Comparison of ENCODE assay signal across 10 mouse cellular contexts in genomic region chr13:95444824-95445223, GRCm38 (mm10). TPM values are rescaled to one million over a fixed set of nuclear protein-coding genes. Genes with fewer than 3 reads are reported as not detected.
DNase-seq lines count a peak whose midpoint lies in the region; ATAC-seq and TF ChIP-seq lines count a peak whose summit lies in the region.
"Had no signal": no experiment of that assay in that cellular context is flagged by ENCODE, and none has a peak within 500 bp of the region (broad histone marks: within the 10 kb centered on the region; RNA-seq: fewer than 3 reads in every experiment).

Crhbp (minus strand) TSS chr13:95444924.

- no peak for DNase-seq in heart, embryonic 10.5 days (ENCODE audit: low spot score)
- DNase-seq in heart, postnatal 25 days (ENCODE audit: low spot score), result no peak
- no peak for DNase-seq in CH12.LX (ENCODE audit: extremely low read depth)
- DNase-seq in hindbrain, embryonic 11.5 days (ENCODE audit: low spot score), result no peak
- DNase-seq in liver, embryonic 13.5 days, result no peak
- no peak for DNase-seq in urinary bladder, postnatal 14 days (ENCODE audit: low spot score)
- DNase-seq in cerebellum, adult 9-10 months, result no peak
- DNase-seq in spleen, postnatal 36 days (ENCODE audit: low spot score in 2 of 2), result no peak
- DNase-seq: thymus, postnatal 36 days had no signal

- H3K4me1 ChIP-seq in heart, embryonic 10.5 days, result peaks cover 16% of the 10 kb centered on the region
- H3K4me1 ChIP-seq in CH12.LX (ENCODE audit: control insufficient read depth in 1 of 2, insufficient read depth in 2 of 2), result peaks cover 3 to 23% of the 10 kb centered on the region in 2 experiments; a peak in 2 of 4 replicates
- peaks cover 3% of the 10 kb centered on the region for H3K4me1 ChIP-seq in hindbrain, embryonic 11.5 days (replicated peaks; ENCODE audit: control insufficient read depth, insufficient read depth, low read length)
- no peaks in the 10 kb centered on the region for H3K4me1 ChIP-seq in liver, embryonic 13.5 days (replicated peaks)

- no peak for TF ChIP-seq EP300 in CH12.LX (IDR thresholded peaks at IDR 0.05; ENCODE audit: low read length)

- no peak for TF ChIP-seq CTCF in CH12.LX (conservative IDR thresholded peaks at IDR 0.05 in 1 of 2, IDR thresholded peaks at IDR 0.05 in 1 of 2; ENCODE audit: low read depth in 2 of 2, low read length in 2 of 2)

- no peaks in the 10 kb centered on the region for H3K36me3 ChIP-seq in heart, embryonic 10.5 days
- H3K36me3 ChIP-seq in CH12.LX (replicated peaks in 1 of 2; ENCODE audit: control insufficient read depth in 1 of 2, insufficient read depth in 1 of 2, low read length in 1 of 2), result no peaks in the 10 kb centered on the region
- H3K36me3 ChIP-seq in hindbrain, embryonic 11.5 days (ENCODE audit: control insufficient read depth, insufficient read depth, low read length), result no peaks in the 10 kb centered on the region
- no peaks in the 10 kb centered on the region for H3K36me3 ChIP-seq in liver, embryonic 13.5 days

- no peak for ATAC-seq in hindbrain, embryonic 11.5 days (ENCODE audit: low FRiP score)
- ATAC-seq in liver, embryonic 13.5 days (ENCODE audit: low read depth), result no peak

- no peaks in the 10 kb centered on the region for H3K79me2 ChIP-seq in CH12.LX (replicated peaks; ENCODE audit: control insufficient read depth, extremely low read depth, insufficient read depth, poor library complexity, severe bottlenecking)

- TF ChIP-seq POLR2A in CH12.LX (IDR thresholded peaks at IDR 0.05; ENCODE audit: low read depth, low read length), result no peak

- H3K4me3 ChIP-seq in heart, embryonic 10.5 days, result peak within 1 kb of the TSS; percentile 61
- no peak within 1 kb of the TSS for H3K4me3 ChIP-seq in CH12.LX (replicated peaks in 1 of 3; ENCODE audit: low read depth in 2 of 3, low read length in 2 of 3, poor library complexity in 1 of 3)
- H3K4me3 ChIP-seq in hindbrain, embryonic 11.5 days (ENCODE audit: low read depth, low read length), result peak within 1 kb of the TSS; percentile 39
- H3K4me3 ChIP-seq in liver, embryonic 13.5 days (replicated peaks), result 0 out of 2 replicates have a peak within 1 kb of the TSS, but pooled peaks have one; percentile 30

- in situ Hi-C loops in CH12.LX (cut with MboI; ENCODE audit: low pct_ligation_motif_present, low pct_unique_long_range_greater_than_20kb, low sequenced_read_pairs), result no loop called here

- peaks cover 54% of the 10 kb centered on the region for H3K27me3 ChIP-seq in heart, embryonic 10.5 days (ENCODE audit: insufficient read depth, poor library complexity, severe bottlenecking)
- no peaks in the 10 kb centered on the region for H3K27me3 ChIP-seq in CH12.LX (replicated peaks)
- H3K27me3 ChIP-seq in hindbrain, embryonic 11.5 days (ENCODE audit: control insufficient read depth, insufficient read depth, low read length), result peaks cover 23% of the 10 kb centered on the region
- H3K27me3 ChIP-seq in liver, embryonic 13.5 days, result peaks cover 59% of the 10 kb centered on the region

- peak within 1 kb of the TSS; percentile 44; the same call in 1 of the 2 replicates for H3K27ac ChIP-seq in heart, embryonic 10.5 days
- H3K27ac ChIP-seq in CH12.LX (ENCODE audit: insufficient read depth, low read depth), result no peak within 1 kb of the TSS
- H3K27ac ChIP-seq in hindbrain, embryonic 11.5 days (ENCODE audit: low read depth, low read length), result no peak within 1 kb of the TSS
- no peak within 1 kb of the TSS for H3K27ac ChIP-seq in liver, embryonic 13.5 days

- dilution Hi-C loops in CH12.LX (cut with MboI; ENCODE audit: extremely low pct_ligation_motif_present, extremely low pct_unique_long_range_greater_than_20kb, low sequenced_read_pairs), result no loop called here

- intact Hi-C loops in heart, postnatal 25 days (cut with DNase I), result no loop called here

- H3K9ac ChIP-seq in CH12.LX (ENCODE audit: insufficient read depth, low read depth), result no peak within 1 kb of the TSS
- H3K9ac ChIP-seq in hindbrain, embryonic 11.5 days (ENCODE audit: low read depth, low read length), result peak within 1 kb of the TSS; percentile 8
- H3K9ac ChIP-seq in liver, embryonic 13.5 days, result no peak within 1 kb of the TSS

- H3K4me2 ChIP-seq in CH12.LX (ENCODE audit: insufficient read depth, low read depth, poor library complexity, severe bottlenecking), result peak within 1 kb of the TSS; percentile 22
- peak within 1 kb of the TSS; percentile 89 for H3K4me2 ChIP-seq in hindbrain, embryonic 11.5 days (replicated peaks; ENCODE audit: low read depth, low read length)
- H3K4me2 ChIP-seq in liver, embryonic 13.5 days, result peak within 1 kb of the TSS; percentile 41

- H3K9me3 ChIP-seq in heart, embryonic 10.5 days, result no peaks in the 10 kb centered on the region
- H3K9me3 ChIP-seq in CH12.LX (replicated peaks; ENCODE audit: low read length), result no peaks in the 10 kb centered on the region
- H3K9me3 ChIP-seq in hindbrain, embryonic 11.5 days (ENCODE audit: control insufficient read depth, low read length), result no peaks in the 10 kb centered on the region
- H3K9me3 ChIP-seq in liver, embryonic 13.5 days (replicated peaks), result no peaks in the 10 kb centered on the region

- TF ChIP-seq RAD21 in CH12.LX (IDR thresholded peaks at IDR 0.05; ENCODE audit: low read depth, low read length), result no peak

- WGBS in heart, embryonic 10.5 days, result 61% methylated on average over 11 of the region's 11 CpGs
- 45% methylated on average over 11 of the region's 11 CpGs for WGBS in hindbrain, embryonic 11.5 days
- 49% methylated on average over 11 of the region's 11 CpGs for WGBS in liver, embryonic 13.5 days (ENCODE audit: insufficient replicate concordance)

TF ChIP-seq in CH12.LX, 34 proteins besides CTCF, POLR2A, EP300 and RAD21:
- no peak for TF ChIP-seq MAZ (IDR thresholded peaks at IDR 0.05; ENCODE audit: low read depth, low read length)
- TF ChIP-seq HCFC1 (IDR thresholded peaks at IDR 0.05; ENCODE audit: low read depth, low read length), result no peak
- no peak for TF ChIP-seq ZMIZ1 (IDR thresholded peaks at IDR 0.05; ENCODE audit: low read depth, low read length)
- TF ChIP-seq KAT2A (IDR thresholded peaks at IDR 0.05; ENCODE audit: insufficient replicate concordance, low read length), result no peak
- no peak for TF ChIP-seq MAFK (IDR thresholded peaks at IDR 0.05; ENCODE audit: insufficient replicate concordance, low read length)
- TF ChIP-seq ZNF384 (IDR thresholded peaks at IDR 0.05; ENCODE audit: low read depth, low read length), result no peak
- no peak for TF ChIP-seq GABPA (IDR thresholded peaks at IDR 0.05; ENCODE audit: insufficient replicate concordance, low read depth, low read length)
- no peak for TF ChIP-seq MYC (IDR thresholded peaks at IDR 0.05; ENCODE audit: low read depth, low read length)
TF ChIP-seq in CH12.LX: peak in this region for 0.

RNA-seq across cellular contexts. Expression of gene Crhbp, which starts in this region (rescaled TPM):
- 0.69 TPM in 1 of 2 replicates, not detected in the other for polyA plus RNA-seq in heart, embryonic 10.5 days (2016; fragmentation: Nextera tagmentation; extraction: Ambion mirVana)
- total RNA-seq in heart, postnatal 25 days (2021), result not detected
- total RNA-seq in CH12.LX (2012; rRNA removed), result not detected in 2 replicates
- not detected in 2 replicates for total RNA-seq in CH12.LX (2014; rRNA removed)
- not detected in 2 replicates for polyA plus RNA-seq in CH12.LX (2012; ENCODE audit: insufficient read length, low read depth)
- 2.9 TPM in 2 replicates for polyA plus RNA-seq in hindbrain, embryonic 11.5 days (2014; fragmentation: Nextera tagmentation; extraction: Ambion mirVana)
- polyA plus RNA-seq in liver, embryonic 13.5 days (2015; fragmentation: Nextera tagmentation; extraction: Ambion mirVana), result not detected in 2 replicates
- total RNA-seq: liver, adult 2 months had no signal
- polyA plus RNA-seq: liver, adult 2 months had no signal

Comparison
In these comparisons a context has a peak if more than half of its experiments do, and no peak if none do; other contexts are left out.
1. H3K4me3 ChIP-seq: peak in heart, embryonic 10.5 days (single experiment), hindbrain, embryonic 11.5 days (single experiment) and liver, embryonic 13.5 days (single experiment); none in CH12.LX (0 of 3).
2. H3K4me2 ChIP-seq: peak in every context shown above with its lines; median percentile 89 in hindbrain, embryonic 11.5 days; 41 in liver, embryonic 13.5 days; 22 in CH12.LX.